Mouse (Mus musculus) small intestine, adult 2 months (tissue): ENCODE measurements around the gene Vps45.
"Not testable (repeated sequence)": the region's sequence is repeated elsewhere in the genome, so short reads cannot be mapped to it uniquely, and the experiment has no call there.

ENCODE experiments used
- CTCF ChIP-seq: fragments of 200-500 bp; IDR thresholded peaks from 2 replicates; pipeline ENCODE4 v1.5.1; 2012; ENCODE audit warnings: low read depth, mild to moderate bottlenecking, control low read depth, inconsistent platforms, low read length, moderate library complexity, mixed read lengths; ENCODE audit not compliant: insufficient replicate concordance, insufficient read length; ENCODE audit errors: extremely low read depth
- POLR2A ChIP-seq: fragments of 200-500 bp; IDR thresholded peaks from 2 replicates; pipeline ENCODE4 v1.6.1; 2012; ENCODE audit warnings: low read depth, mild to moderate bottlenecking, control low read depth, inconsistent platforms, low read length, moderate library complexity

- TF ChIP-seq CTCF, POLR2A: not testable (repeated sequence)
These were observed 103.6 kb downstream of the Vps45 start for GRCm38 (mm10) chr3:95954648-95955173.
